Mouse (Mus musculus) ovary, postnatal 14 days (tissue): ENCODE data around the gene Pold2.
"Not testable (repeated sequence)": the region's sequence is repeated elsewhere in the genome, so short reads cannot be mapped to it uniquely, and the experiment has no call there.

Source experiments
- DNase-seq: peaks from one replicate; pipeline ENCODE4 v3.0.0; 2022; ENCODE audit warnings: low spot score

Gene Pold2

DNA sequence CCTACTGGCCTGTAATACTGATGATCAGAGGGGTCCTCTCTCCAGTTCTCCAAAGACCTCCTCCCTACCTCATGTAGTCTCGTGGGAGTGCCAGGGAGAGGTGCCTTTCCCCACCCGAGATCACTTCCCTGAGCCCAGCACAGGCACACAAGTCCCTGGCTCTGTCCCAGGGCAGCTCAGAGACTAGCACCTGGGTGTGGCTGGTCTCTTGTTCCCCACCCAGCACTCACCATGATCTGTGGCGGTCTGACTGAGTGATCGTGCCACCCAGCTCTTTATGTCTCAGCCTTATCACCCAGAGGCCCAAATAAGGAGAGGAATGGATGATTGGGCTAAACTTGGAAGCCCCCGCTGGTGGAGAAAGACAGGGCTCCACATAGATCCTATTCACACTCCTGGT, 20.4 kb upstream of the Pold2 start, which contains the start of gene Myl7:
TSS of gene Myl7 (minus strand) at position 252 of the 400 bp plus-strand sequence.
- DNase-seq = no peak

DNA sequence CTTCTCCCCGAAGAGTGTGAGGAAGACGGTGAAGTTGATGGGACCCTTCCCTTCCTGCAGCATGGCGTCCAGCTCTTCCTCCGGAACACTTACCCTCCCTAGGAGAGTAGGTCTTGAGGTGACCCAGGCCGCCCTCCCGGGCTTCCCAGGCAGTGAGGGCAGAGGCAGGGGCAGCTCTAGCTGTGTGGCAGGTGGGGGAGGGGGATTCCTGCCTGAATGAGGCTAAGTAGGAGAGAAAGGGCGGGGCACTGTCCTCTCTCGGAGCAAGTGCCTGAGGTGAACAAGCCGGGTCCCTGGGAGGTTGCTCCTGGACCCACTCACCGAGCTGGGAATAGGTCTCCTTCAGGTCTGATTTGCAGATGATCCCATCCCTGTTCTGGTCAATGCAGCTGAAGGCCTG, 19.7 kb upstream of the Pold2 start:
- DNase-seq = no peak

DNA sequence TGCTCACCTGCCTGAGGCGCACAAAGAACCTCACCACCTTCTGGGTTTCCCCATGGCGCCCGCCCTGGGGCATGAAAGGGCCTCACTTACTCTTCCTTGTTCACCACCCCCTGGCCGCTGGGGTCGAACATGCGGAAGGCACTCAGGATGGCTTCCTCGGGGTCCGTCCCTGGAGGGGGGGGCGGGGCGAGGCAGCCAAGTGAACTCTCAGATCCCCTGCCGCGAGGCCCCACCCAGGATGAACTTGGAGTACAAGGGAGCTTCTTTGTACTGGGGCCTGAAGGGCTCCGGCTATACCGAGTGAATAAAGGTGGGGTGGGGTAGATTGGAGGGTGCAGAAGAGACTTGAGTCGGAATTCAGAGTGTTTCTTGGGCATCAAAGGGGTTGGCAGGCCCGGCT, 19.1 kb upstream of the Pold2 start:
- DNase-seq = no peak

DNA sequence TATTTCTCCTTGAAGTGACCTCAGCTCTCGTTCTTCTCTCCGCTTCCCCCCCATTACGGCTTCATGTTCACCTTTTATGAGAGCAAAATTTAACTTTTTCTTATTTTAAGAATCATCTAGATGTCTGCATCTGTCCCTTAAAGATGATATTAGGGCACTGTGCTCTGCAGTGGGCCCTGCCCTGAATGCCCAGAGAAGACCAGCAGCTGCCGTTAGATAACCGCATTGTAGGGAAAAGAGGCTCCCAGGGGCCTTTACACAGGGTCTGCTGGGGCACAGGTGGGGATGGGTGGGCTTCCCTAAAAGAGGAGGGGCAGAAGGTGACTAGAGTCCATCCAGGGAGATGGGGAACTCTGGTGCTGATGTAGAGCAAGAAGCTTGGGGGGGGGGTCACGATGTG, 15.7 kb upstream of the Pold2 start:
- DNase-seq = no peak

DNA sequence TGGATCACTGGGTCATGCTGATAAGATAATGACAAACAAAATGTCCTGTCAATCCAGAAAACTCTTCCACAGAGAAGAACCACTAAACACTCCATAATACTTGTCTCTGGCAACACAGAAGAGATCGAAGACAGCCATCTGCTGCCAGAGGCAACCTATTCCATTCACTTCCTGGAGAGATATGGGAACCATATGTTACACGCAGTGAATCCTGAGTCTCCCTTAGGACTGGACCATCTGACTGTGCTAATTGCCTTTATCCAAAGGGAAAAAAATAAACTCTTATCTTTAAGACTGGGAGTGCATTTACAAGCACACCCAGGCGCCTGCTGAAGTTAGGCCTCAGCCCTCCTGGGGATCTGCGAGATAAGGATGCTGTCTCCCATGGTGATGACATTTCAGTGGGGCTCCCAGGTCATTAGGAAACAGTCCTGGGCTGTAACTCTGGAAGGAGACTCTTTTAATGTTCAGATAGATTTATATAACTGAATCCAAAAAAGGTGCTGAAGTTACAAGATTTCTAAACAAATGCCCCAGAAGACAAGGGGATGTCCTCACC, 14.8 kb upstream of the Pold2 start:
- DNase-seq = no peak

DNA sequence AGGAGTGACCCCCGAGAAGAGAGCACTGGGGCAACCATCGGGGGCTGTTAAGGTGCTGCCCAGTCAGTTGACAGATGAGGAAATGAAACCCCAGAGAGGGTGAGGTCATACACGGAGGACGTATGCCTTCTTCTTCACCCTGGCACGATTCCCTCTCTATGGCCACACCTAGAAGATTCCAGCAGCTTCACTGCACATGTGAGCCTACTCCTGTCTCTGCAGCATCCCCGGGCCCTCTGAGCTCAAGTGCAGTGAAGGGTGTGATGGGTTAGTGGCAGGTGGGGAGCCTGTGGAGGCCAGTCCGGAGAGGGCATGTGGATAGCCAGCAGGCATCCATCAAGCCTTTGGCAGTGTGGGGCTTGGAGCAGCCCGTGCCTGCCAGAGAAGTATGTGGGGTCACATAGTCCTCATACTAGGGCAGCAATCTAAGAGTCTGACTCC, 14.1 kb upstream of the Pold2 start:
- DNase-seq = no peak

DNA sequence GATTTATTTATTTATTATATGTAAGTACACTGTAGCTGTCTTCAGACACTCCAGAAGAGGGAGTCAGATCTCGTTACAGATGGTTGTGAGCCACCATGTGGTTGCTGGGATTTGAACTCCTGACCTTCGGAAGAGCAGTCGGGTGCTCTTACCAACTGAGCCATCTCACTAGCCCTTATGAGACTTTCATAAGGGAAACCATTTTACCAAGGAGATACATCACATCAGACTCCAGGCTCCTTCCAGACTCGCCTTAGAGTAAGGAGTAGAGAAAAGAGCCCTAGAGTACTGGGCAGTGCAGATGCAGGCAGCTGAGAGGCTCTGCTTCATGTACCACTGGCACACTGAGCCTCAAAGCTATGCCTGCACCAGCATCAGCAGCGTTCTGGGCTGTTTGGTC, 10.5 kb upstream of the Pold2 start:
- not testable (repeated sequence) for DNase-seq

DNA sequence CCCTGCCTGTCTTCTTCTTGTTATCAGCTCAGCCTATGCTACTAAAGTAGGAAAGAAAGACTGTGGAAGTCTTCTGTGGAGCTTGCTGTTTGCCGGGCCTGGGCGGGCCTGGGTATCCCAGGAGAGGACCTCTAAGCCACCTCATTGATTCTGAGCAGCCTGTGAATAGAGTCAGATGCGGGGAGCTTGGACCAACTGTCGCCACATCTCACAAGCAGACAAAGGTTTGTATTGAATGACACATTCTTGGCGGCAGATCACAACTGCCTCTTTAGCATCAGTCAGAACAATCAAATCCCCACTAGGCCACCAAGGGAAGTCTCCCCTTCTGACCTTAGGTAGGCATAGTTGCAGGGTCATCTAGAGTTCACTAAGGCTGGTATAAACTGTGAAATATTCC, 9.2 kb upstream of the Pold2 start:
- no peak for DNase-seq

DNA sequence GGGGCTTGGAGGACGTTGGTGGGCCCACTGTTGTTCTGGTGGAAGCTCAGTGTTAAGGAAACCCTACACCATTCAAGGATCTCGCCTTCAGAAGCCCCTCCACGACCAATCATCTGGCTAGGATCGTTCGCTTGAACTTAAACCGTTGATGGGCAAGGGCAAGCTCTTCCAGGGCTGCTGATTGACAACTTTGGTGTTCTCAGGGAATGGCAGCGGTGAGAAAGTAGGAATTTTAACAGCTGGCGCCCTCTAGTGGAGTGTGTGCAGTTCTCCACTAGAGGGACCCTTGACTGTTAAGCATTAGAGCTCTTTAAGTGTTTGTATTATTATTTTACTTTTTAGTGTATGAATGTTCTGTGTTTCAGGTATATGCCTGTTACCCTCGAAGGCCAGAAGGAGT, 8.1 kb upstream of the Pold2 start:
- peak; percentile 61 for DNase-seq

DNA sequence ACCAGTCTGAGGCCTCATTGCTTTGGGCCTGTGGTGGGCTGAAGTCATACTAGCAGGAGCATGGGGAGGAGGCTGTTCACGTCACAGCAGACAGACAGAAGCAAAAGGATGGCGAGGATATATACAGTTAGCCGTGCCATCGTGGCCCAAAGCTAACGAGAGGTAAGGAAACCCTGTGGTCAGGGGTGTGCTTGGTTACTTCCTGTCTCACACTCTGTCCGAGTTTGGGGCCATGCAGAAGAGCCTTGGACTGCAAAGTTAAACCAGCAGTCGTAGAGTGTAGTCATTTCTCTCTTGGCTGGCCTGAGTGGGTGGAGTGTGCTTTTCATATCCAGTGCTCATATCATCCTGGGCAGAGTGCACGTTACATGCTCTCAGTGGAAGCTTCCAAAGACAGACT, 4.4 kb upstream of the Pold2 start:
- no peak for DNase-seq

DNA sequence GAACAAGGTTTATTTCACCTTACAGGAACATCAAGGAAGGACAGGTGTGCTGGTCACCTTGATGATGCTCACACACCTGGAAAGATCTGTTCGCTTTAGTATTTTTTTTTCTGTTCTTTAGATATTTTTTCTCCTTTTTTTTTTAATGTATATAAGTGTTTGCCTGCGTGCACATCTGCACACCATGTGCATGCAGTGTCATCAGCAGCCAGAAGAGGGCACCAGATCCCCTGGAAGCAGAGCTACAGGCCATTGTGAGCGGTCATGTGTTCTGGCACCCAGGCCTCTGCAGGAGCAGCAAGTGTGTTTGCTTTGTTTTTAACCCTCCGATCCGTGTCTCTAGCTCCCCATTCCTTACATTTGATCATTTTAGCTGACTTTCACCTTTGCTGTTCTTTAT, 1.8 kb upstream of the Pold2 start:
- peak; percentile 49 for DNase-seq

DNA sequence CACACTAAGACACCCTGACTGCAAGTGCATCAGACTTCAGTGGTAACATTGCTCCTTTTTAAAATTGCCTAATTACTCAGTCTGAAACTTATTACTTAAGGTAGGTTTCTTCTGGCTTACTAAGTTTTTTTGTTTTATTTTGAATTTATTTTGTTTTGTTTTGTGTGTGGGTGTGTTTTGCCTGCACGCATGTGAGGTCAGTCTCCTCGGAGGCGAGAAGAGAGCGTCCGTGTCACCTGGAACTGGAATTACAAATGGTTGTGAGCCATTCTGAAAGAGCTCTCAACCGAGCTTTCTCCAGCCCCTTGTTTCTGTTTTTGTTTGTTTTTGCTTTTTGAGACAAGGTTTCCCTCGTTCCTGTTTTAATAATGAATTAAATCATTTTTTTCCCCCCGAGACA, 569 bp upstream of the Pold2 start:
- DNase-seq = no peak

DNA sequence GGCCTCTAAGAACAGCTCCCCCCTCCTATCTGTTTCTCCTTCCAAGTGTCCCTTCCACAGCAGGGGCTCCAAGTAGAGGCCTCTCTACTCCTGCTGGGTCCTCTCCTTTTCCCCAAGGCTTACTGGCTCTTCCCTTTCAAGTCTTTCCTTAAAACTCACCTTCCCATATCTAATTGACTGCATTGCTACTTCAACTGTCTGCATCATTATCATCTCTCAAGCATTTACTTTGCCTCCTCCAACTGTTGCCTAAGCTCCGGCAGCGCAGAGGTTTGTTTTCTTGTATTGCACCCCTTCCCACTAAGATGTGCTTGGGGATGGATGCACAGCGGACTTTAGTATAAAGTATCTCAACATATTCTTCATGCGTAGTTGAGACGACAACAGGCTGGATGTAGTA, 671 bp downstream of the Pold2 start:
- no peak for DNase-seq

DNA sequence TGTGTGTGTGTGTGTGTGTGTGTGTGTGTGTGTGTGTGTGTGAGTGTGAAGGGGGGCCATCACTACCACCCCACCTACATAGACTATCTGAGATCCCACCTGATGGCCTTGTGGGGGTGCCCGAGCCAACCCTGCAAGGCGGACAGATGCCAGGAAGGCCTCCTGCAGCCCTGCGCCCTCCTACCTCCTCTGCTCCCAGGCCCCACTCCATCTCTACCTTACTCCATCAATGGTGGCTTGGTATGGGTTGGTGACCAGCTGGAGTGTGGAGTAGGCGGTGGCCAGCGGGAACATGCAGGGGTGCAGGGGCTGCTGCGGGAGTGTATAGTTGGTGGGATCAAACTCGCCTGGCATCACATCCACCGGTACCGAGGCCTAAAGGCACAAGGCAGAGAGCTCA, 4.9 kb downstream of the Pold2 start:
- DNase-seq = no peak

DNA sequence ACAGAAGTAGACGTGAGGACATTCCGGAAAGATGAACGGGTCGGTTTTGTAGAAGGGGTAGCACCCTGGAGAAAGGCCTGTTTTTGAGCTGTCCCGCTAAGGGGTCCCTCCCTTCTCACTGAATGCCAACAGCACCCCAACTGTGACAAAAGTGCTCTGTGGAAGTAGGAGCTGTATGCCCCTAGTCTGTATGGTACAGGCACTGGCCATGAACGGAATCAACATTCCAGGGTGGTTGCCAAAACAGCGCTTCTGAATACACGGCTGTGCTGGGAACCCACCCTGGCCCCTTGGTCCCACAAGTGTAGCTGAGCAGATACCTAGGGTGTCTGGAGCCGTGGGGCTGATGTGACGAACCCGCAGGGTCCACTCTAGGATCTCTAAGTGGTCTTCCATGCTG, 5.4 kb downstream of the Pold2 start:
- no peak for DNase-seq

DNA sequence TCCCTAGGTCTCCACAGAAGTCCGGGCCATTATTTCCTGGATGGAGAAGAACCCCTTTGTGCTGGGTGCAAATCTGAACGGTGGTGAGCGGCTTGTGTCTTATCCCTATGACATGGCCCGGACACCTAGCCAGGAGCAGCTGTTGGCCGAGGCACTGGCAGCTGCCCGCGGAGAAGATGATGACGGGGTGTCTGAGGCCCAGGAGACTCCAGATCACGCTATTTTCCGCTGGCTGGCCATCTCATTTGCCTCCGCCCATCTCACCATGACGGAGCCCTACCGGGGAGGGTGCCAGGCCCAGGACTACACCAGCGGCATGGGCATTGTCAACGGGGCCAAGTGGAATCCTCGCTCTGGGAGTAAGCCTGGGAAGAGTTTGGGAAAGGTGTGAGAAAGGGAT, 8.0 kb downstream of the Pold2 start:
- no peak for DNase-seq

DNA sequence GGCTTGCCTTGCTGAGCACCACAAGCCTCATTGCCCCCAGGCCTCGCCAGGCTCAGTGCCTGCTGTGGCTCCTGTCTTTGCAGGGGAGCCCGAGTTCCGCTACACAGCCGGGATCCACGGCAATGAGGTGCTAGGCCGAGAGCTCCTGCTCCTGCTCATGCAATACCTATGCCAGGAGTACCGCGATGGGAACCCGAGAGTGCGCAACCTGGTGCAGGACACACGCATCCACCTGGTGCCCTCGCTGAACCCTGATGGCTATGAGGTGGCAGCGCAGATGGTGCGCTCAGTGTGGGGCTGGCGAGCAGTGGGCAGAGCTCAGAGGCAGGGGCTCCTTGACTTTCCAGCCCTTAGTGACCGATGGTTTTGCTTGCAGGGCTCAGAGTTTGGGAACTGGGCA, 8.8 kb downstream of the Pold2 start:
- no peak for DNase-seq

DNA sequence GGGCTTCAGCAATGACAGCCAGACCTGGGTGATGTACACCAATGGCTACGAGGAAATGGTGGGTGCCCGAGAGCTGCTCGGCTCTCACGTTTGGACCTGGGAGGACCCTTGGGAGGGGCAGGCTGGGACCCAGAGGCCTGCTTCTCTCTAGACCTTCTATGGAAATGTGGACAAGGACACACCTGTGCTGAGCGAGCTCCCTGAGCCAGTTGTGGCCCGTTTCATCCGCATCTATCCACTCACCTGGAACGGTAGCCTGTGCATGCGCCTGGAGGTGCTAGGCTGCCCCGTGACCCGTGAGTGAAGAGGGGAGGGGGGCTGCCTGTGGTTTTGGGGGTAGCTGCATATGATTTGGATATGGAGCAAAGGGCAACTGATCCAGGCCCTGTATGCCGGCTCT, 9.8 kb downstream of the Pold2 start:
- DNase-seq = no peak

DNA sequence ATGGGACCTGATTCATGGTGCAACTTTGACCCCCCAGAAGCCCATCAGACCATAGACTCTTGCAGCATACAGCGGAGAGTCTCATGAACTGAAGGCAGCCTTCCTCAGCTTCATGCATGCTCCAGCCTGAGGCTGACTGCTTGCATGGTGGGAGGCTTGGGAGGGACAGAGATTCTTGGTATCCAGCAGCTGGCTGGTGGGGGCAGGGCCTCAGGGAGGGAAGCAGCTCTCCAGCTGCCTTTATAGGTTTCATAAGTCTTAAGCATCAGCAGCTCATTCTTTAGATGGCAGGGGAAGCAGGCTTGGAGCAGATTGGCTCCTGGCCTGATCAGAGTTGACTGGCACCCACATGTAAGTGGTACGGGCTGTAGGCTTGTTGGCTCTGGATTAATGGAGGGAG, 10.9 kb downstream of the Pold2 start:
- DNase-seq = no peak

DNA sequence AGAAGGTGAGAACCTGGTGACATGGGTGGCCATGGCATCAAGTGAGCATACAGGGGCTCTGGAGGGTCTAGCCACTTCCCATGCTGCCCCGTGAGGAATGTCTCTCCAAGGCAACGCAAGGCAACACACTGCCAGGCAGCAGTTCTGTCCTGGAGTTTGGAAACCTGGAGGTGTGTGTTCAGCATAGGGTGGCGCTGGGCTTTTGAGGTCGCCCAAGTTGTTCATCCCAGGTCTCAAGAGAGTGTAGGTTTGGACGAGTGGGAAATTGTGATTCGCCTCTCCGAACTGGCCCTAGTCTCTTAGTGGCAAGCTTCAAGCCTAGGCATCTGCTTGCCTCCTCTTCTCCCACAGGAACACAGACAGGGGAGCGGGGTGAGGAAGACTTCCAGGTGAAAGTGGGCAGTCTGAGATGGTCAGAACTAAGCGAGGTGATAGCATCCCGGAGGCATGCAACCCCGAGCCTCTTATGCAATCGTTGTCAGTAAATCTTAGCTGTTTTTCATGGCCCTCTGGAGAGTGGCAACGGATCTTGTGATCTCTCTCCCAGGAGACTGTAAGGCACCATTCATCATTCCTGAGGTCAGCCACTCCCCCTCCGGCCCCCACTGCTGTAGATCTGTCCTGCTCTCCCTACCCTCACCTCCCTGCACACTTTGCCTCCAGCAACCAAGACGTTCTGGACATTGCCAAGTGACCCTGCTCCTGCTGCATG, 15.5 kb downstream of the Pold2 start:
- DNase-seq = no peak

DNA sequence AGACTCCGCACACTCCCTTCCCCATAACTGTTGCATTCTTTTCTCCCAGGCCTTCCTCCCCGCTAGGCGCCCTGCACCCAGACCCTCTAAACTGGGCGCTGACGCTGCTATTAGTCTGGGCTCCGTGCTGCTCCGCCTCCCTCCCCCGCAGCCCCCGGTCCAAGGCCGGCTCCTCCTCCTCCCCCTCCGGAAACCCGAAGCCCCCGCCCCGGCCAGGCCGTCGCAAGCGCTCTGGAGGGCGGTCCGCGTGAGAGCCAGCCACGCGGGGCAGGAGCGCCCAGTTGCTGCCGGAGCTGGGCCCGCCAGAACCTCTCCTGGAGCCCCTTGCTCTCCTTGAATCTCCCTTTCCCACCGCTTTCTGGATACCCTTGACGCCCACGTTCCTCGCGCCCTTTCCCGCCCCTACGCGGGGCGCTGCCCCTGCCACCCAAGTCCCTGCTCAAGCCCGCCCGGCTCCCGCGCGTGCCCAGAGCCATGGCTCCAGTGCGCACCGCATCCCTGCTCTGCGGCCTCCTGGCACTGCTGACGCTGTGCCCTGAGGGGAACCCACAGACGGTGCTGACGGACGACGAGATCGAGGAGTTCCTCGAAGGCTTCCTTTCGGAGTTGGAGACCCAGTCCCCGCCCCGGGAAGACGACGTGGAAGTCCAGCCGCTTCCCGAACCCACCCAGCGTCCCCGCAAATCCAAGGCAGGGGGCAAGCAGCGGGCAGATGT, 16.3 kb downstream of the Pold2 start, which contains the start of gene Aebp1:
TSS of gene Aebp1 (plus strand) at position 270 of the 716 bp plus-strand sequence.
- peak; percentile 62 for DNase-seq

DNA sequence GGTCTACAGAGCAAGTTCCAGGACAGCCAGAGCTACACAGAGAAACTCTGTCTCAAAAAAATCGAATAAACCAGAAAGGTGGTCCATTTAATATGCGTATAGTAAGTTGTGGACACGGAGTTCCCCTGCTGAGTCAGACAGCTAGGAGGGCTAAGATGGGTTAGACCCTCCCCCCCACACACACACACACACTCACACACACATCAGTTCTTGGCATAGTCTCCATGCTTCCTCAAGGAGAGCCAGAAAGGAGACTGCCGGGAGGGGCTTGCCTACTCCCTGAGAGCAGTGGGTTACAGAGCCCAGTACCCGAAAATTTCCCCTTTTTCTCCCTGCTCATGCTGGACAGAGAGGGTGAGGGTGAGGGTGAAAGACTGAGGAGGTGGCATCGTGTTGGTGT, 17.5 kb downstream of the Pold2 start:
- no peak for DNase-seq

DNA sequence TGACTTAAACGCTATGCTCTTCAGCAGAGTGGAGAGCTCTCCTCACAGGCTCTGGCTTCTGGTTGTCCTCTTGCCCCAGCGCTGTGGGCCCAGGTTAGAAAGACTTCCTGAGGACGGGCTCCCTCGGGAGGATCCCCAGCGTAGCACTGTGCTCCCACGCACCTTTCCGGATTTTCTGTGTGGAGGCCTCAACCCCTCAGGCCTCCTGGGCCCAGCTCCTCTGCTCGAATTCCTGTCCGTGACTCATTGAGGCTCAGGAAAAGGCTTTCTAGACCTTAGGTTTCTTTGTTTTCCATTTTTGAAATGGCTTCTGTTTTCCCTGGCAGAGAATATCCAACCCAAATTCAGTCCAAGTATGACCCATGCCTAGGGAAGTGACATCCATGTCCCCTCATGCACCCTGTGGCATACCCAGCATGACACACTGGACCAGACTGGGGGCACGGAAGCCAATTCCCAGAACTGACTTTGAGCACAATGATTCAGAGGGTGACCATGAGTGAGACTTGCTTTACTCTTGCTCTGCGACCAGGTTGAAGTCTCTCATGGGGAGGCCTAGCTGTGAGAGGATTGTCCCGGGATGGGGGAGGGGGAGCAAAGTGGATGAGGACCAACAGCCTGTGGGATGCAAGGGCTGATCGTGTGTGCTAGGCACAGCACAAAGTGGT, 18.1 kb downstream of the Pold2 start:
- DNase-seq = no peak
